Mouse (Mus musculus) T-helper 2 cell (primary cell): ENCODE results near the gene Zfp692.

Experiments
- in situ Hi-C: fragments of 300-600 bp; cut with MboI, MseI; formaldehyde crosslinking; loops from one replicate; pipeline ENCODE4 v1.15.1; 2025; ENCODE audit warnings: high pct_unique_total_duplicates

Zfp692 gene

DNA sequence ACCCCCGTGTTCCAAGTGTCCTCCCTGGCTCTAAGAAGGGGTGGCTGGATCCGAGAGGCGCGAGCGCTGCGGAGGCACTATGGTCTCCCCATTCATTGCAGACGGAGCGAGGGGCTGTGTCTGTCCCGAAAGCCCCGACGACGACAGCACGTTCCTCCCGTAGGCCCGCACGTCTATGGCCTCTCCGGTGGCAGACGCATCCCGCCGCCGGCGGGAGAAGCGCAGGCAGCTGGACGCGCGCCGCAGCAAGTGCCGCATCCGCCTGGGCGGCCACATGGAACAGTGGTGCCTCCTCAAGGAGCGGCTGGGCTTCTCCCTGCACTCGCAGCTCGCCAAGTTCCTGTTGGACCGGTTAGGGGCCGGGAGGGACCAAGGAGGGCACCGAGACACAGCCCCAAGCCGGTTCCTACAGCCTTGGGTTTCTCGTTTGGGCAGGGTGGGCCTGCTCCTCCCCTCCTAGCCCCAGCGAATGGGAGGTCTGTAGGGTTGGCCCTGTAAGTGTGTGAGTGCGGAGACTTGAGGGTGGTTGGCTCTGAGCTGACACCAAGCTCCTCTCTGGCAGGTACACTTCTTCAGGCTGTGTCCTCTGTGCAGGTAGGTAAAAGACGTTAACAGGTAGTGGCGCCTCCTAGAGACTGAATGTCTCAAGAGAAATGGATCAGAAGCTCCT is 677 bp downstream of the Zfp692 start:
- in situ Hi-C loops, result loop anchor here (25.0 kb wide), 1 partner anchor 345 kb away; no protein-coding TSS in a partner anchor

DNA sequence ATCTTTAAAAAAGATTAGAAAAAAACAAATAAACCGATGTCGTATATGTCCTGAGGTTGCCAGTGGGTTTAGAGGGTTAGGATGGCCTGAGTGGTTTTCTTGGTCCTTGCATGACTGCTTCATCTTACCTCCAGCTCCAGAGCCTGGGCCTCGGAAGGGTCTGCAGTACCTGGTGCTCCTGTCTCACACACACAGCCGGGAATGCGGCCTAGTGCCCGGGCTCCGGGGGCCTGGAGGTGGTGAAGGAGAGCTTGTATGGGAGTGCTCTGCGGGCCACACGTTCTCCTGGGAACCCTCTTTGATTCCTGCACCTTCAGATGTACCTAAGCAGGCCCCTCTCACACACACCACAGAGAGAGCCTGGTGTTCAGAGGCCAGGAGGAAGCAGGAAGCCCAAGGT is 1.8 kb downstream of the Zfp692 start:
- in situ Hi-C loops, result loop anchor here (25.0 kb wide), 1 partner anchor 346 kb away; no protein-coding TSS in a partner anchor

DNA sequence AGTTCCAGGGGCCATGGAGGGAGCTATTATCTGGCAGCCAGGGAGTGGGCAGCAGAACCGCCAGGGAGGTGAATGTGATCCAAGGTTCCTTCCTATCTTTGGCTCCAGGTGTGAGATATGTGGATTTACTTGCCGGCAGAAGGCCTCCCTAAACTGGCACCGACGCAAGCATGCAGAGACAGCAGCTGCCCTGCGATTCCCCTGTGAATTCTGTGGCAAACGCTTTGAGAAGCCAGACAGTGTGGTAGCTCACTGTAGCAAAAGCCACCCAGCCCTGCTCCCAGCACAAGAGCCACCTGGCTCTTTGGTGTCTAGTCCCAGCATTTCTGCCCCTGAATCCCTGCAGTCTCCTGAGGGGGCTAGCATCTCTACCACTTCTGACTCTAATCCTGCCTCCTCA is 7.2 kb downstream of the Zfp692 start:
- in situ Hi-C loops, result loop anchor here (25.0 kb wide), 1 partner anchor 352 kb away; no protein-coding TSS in a partner anchor

DNA sequence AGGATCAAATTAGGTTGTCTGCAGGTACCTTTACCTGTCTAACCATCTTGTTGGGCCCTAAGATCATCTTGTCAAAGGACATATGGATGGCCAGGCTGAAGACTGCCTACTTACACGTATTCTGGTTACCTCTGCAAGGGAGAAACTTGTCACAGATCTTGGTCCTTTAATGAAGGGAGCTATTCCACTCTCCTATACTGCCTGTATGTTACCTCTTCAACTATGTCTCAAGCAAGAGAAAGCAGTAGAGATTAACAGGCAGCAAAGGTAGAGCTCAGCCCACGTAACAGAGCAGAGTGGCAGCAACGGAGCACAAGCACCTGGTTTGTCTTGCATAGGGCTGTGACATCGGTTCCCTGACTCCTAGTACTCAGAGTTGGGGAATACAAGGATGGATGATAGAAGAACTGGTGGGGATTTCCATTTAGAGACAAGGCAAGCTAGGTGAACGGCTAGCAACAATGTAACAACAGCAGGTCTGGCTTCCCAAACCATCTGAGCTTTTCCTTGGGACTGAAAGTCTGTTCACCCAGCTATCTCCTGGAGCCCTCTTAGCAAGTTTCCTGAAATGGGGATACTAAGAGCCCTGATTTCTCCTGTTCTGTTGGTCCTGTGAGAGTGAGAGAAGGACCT is 8.8 kb downstream of the Zfp692 start:
- in situ Hi-C loops, result loop anchor here (25.0 kb wide), 1 partner anchor 353 kb away; no protein-coding TSS in a partner anchor

DNA sequence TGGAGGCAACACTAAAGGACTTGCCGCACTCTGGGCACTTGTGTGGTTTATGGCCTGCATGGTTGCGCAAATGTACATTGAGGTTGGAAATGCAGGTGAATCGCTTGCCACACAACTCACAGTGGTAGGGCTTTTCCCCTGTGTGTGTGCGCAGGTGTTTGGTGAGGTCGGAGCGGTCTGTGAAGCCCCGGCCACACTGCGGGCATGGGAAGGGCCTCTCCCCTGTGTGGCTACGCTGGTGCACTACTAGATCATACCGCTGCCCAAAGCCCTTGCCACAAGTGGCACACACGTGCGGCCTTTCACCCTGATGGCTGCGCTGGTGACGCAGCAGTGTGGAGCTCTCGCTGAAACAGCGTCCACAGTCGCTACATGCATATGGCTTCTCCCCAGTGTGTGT is 9.5 kb downstream of the Zfp692 start:
- in situ Hi-C loops, result loop anchor here (25.0 kb wide), 1 partner anchor 354 kb away; no protein-coding TSS in a partner anchor

DNA sequence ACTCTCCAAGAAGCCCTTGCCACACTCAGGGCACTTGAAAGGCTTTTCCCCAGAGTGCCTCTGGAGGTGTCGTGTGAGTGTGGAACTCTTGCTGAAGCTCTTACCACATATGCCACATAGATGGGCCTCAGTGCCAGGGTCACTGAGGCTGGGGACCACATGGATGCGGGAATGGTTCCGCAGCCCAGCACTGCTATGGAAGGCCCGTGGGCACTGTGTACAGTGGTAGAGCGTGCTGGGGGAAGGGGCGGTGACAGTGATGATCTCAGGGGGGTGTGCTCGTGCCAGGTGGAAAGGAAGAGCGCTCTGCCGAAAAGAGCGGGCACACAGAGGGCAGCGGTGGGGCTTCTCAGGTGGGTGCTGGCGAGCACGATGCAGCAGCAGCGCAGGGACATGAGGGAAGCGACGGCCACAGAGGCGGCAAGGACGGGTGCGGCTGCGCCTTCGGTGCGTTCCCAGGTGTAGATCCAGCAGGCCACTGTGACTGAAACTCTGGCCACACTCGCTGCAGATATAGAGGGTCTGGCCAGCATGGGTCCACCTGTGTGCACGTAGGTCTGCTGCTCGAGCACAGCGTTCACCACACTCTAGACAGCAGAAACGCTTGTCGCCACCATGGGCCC is 10.0 kb downstream of the Zfp692 start:
- in situ Hi-C loops, result loop anchor here (25.0 kb wide), 1 partner anchor 355 kb away; no protein-coding TSS in a partner anchor

DNA sequence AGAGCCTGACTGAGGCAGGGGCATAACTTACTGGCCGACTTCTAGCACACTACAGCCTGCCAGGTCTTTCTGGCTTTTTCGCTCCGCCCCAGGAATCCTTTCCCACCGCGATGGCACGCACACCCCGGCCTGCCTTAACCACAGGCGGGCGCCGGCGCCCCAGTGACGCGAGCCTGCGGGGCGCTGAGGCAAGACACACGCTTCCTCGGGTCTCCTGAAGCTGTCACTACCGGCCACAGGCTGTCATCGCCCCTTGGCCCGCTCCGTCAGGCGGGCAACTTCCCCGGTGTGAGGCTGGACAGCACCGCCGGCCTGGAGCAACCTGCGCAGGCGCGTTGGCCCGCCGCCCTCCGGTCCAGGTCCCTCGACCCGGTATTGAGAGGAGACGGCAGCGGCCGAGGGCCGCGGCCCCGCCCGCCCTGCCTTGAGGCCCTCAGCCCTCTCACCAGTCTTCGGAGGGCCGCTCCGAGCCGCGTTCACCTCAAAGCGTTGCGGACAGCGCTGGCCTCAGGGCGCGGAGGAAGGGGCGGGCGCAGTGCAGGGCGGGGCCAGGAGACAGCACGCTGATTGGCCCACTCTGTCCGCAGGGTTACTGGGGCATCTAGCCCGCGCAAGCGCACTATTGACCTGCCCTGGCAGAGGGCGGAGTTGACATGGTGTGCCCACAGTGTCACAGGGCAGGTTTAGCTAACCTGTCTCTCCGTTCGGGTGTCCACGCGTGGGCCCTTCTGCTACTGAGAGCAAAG is 16.1 kb downstream of the Zfp692 start:
- in situ Hi-C loops, result loop anchor here (25.0 kb wide), 1 partner anchor 361 kb away; no protein-coding TSS in a partner anchor

DNA sequence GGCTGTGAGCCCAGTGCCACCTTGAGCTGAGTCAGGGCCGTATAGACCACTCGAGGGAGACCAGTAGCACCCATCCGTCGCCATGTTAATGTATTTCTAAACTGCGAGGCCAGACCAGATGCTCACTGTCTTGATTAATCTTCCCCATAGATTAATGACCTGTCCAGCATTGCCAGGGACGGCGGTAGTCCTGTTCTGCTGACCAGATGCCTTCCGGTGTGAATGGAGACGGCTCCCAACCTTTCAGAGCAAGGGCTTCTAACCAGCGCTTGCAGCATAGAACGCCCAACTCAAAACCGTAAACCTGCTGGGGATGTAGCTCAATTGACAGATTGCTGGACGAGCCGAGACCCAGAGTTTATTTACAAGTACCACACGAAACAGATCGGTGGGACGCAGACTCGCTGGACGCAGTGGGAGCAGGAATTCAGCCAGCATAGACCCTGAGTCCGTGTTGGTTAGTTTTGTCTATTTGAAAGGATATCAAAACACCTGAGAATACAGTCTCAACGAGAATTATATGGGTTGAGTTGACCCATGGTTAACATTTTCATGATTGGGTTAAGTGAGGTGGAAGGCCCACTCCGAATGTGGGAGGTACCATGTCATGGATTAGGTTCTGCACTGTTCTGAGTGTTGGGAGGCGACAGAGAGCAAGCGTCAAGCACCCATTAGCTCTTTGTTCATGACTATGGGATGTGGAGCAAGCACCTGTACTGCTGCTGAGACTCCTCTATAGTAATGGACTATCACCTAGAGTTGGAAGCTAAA is 16.9 kb downstream of the Zfp692 start:
- in situ Hi-C loops, result loop anchor here (25.0 kb wide), 1 partner anchor 361 kb away; no protein-coding TSS in a partner anchor

DNA sequence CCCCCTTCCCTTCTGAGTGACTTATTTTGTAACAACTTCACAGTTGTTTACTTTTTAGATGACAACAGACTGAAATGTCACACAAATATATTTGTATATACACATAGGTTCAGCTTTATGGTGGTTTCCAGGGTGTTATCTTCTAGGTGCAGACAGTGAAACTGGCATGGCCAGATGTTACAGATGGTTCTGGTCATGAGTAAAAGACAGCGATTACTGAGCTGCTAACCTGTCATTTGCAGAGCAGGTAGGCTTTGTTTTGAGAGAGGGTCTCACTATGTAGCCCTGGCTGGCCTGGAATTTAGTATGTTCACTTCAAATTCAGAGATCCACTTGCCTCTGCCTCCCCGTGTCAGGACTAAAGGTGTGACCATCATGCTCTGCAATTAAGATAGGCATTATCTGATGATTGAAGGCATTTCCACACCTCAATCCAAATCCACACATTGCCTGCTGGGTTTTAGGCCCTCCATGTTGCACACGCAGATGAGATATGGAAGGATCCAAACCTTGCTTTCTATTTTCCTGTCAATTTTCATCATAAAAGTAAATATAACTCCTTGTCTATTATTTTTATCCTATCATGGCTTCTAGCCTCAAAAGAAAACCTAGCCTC is 17.9 kb downstream of the Zfp692 start:
- in situ Hi-C loops, result loop anchor here (25.0 kb wide), 1 partner anchor 362 kb away; no protein-coding TSS in a partner anchor

DNA sequence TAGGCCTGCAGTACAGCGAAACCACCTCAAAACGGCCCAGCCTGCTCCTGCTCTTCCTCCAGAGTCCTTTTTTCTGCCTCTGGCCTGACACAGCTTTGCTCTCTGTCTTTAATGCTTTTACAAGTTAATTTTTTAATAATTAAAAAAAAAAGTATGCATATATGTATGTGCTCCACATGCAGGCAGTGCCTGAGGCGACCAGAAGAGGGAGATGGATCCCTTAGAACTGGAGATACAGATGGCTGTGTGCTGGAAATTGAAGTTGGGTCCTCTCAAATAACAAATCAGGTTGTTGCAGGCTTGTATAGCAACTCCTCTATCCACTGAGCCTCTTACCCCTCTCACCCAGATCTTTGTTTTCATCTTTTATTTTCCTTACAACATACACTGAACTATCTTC is 19.9 kb downstream of the Zfp692 start:
- in situ Hi-C loops, result no loop called here

DNA sequence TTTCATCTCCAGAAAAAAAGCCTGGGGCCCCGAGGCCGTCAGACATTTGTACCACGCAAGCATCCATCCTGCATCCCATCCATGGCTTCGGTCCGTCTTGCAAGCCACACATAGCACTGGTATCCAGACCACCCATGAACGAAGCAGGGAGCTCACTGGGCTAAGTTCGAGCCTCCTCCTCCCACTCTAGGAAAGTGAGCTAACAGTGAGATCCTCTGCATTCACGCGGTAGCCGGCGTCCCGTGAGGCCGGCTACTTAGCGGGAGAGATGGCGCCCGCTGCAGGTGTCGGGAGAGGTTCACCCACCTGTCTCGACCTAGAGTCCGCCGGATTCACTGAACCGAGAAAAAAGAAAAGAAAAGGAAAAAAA is 23.0 kb downstream of the Zfp692 start:
- in situ Hi-C loops, result no loop called here

DNA sequence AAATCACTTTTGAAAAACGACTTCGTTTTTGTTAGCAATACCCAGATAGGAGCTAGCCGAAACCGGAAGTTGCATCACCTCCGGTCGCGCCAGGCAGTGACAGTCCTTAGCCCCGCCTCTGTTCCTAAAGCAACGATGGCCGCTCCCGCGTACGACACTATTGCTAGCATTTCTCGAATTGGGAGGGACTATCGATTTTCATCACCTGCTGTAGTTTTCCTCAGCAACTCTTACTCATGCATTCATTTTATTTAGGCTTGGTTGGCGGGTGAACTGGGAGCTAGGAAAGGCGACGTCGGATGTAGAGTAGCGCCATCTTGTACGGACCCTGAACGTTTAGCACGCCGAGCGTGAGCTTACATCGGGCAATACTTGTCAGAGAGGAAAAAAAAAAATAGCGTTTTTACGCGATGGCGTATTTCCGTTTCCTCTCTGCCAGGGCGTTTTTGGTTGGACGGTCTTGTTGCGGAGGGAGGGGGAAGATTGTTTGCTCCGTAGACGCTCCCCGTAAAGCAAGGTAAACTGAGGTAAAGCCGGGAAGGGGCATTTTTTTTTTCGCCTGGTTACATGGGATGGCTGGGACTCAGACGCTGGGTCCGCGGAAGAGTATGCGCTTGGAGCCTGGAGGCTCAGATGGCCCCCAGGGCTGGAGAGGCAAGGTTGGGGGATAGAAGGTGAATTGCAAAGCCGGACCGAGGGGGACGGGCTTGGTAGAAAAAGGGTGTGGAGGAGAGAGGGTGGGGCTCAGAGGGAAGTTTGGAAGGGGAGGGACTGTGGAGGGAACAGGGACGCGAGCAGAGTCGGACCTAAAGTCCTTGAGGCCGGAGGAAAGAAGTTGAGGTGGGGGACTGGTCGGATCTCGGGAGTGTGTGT is 23.6 kb downstream of the Zfp692 start, which contains the start of the genes Zfp672 and Sh3bp5l:
Gene Zfp672, minus strand, starts transcription at position 64 of the 873 bp plus-strand sequence.
Gene Sh3bp5l, plus strand, starts transcription at position 449 of the 873 bp plus-strand sequence.
- in situ Hi-C loops, result no loop called here

DNA sequence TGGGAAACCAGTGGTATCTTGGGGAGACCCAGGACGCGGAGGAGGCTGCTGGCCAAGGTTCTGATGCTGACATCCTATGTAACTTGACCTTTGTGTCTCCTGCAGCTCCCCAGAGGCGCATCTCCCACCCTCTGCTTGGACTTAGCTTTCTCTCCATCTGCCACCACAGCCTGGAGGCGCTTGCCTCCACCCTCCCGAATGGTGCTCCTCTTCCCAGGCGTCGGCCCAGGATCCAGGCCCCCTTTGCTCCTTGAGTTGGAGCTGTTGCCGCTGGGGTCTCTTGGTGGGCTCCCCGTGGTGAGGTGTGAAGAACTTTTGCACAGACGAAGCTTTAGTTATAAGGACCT is 24.3 kb downstream of the Zfp692 start:
- in situ Hi-C loops, result no loop called here

DNA sequence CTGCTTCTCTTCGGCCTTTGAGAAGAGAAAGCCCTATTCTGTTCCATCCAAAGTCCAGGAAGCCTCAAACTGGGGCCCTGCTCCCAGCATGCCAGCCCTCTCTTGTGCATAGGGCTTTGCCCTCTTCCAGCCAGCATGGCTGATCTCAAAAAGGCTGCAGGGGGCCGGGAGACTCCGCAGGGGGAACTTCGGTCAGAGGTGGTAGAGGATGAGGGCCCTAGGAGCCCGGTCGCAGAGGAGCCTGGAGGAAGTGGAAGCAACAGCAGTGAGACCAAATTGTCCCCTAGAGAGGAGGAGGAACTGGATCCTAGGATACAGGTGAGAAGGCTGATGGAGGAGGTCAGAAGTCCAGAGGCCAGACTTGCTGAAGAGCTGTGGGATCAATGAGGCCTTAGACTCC is 24.7 kb downstream of the Zfp692 start:
- in situ Hi-C loops, result no loop called here

DNA sequence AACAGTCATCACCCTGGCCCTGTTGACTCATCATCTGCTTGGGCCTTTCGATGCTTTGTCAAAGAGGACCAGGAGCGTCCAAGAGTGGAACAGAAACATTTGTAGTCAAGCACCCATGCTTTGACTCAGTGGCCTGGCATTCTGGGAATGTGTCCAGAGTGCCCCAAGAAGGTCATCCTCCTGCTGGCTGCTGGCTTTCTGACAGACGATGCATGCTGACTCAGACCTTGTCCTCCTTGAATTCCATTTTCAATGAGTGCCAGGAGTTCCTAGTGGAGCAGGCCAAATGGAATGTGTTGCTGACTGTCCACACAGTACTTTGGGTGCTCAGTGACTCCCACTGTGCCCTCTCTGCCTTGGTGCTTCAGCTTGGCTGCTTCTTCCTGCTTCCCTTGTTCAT is 27.9 kb downstream of the Zfp692 start:
- in situ Hi-C loops, result no loop called here

DNA sequence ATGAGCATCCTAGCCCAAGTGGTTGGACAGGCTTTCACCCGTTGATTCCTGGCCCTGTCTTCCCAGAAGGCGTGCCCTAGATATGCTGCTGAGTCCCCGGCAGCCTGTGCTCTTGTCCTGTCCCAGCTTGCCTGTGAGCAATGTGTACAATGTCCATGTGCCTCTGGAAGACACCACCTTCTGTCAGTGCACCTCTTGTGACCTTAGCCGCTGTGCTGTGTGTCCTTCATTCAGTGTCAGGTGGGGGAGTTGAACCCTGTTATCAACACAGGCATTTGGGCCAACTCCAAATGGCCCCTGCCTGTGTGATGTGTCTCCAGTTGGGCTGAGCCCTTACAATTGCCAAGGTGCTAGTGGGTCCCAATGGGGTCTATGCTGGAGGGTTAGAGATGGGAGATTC is 39.9 kb downstream of the Zfp692 start:
- in situ Hi-C loops, result no loop called here

DNA sequence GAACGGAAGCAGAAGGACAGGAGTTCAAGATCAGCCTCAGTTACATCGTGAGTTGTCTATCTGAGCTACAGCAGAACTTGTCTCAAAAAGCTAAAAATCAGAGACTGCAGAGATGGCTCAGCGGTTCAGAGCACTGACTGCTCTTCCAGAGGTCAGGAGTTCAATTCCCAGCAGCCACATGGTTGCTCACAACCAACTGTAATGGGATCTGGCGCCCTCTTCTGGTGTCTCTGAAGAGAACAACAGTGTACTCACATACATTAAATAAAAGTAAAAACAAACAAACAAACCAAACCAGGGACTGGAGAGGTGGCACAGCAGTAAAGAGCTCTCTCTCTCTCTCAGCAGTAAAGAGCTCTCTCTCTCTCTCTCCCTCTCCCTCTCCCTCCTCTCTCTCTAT is 43.8 kb downstream of the Zfp692 start:
- in situ Hi-C loops, result no loop called here

DNA sequence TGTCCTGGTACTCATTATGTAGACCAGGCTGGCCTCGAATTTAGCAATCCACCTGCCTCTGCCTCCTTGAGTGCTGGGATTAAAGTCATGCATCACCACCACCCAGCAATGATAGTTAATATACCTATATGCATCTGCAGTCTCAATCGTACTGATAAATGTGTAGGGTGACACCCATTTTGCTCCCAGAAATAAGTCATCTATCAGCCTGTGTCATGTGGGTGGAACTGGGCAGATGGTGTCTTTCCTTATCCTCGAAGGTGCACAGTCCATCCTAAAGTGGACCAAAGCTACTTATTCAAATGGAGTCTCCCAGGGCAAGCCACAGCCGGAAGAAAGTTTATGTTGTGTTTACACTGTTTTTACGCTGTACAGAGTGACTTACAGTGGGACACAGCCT is 44.3 kb downstream of the Zfp692 start:
- in situ Hi-C loops, result no loop called here

DNA sequence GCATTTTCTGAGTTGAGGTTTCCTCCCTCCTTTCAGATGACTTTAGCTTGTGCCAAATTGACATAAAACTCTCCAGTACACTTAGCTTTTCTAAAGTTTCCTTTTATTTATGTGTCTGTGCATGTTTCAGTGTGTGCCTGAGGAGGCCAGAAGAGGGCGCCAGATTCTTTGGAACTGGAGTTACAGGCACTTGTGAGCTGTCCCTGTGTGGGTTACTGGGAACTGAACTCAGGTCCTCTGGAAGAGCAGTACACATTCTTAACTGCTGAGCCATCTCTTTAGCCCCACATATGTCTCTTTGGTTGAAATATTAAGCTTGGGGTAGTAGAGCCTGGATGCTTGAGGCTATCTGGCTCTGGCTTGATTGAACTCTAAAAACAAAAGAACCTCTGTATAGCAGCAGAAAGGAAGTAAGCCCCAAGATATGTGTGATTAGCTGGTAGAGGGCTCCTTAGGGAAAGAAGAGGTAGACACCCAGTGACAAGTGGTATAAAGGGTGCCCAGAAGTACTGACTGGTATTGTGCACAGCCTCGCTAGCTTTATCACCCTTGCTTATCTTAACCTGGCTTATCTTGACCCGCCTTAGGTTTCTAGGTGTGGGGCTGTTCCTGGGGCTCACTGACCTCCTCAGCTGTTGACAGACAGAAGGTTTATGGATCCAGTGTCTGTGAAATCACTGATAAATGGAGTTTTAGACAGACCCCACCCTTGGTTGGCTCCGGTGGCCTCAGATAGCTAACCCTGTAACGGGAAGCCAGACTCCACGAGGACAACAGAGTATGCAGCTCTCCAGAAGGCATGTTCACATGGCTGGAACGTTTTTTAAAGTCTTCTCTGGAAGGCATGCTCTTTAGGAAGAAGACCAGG is 46.0 kb downstream of the Zfp692 start:
- in situ Hi-C loops, result no loop called here
